Mouse (Mus musculus) urinary bladder, postnatal 36 days (tissue): Measurements from ENCODE around the gene Mcts1.

Experiments
- DNase-seq, 2 experiments: peaks; one replicate each; pipeline ENCODE4 v3.0.0; 2022; ENCODE audit warnings: low spot score in 2 of 2, mixed read lengths in 1 of 2

The Mcts1 gene

GRCm38 (mm10) chrX:38600177-38600994 lies at the start of gene Mcts1:
Gene Mcts1 (plus strand): TSS chrX:38600578.
- DNase-seq: peak; percentile 47 to 62

GRCm38 (mm10) chrX:38553255-38553654 lies 47.1 kb upstream of the Mcts1 start:
- no peak for DNase-seq

GRCm38 (mm10) chrX:38563941-38564541 lies 36.3 kb upstream of the Mcts1 start:
- peak in 1 of 2 experiments; percentile 6 for DNase-seq

GRCm38 (mm10) chrX:38564542-38565175 lies 35.7 kb upstream of the Mcts1 start:
- DNase-seq: peak; percentile 79 to 89

- no peak for DNase-seq
Observed at GRCm38 (mm10) chrX:38565176-38565542, 35.2 kb upstream of the Mcts1 start.

- no peak for DNase-seq
Observed at GRCm38 (mm10) chrX:38566521-38567205, 33.7 kb upstream of the Mcts1 start.

- DNase-seq: no peak
Observed at GRCm38 (mm10) chrX:38576078-38576477, 24.3 kb upstream of the Mcts1 start, which contains the start of gene Cul4b. Gene Cul4b (minus strand): TSS chrX:38576196.

- no peak for DNase-seq
Observed at GRCm38 (mm10) chrX:38581140-38581539, 19.2 kb upstream of the Mcts1 start.

- DNase-seq: no peak
Observed at GRCm38 (mm10) chrX:38583261-38583660, 17.1 kb upstream of the Mcts1 start.

GRCm38 (mm10) chrX:38589827-38590226 lies 10.6 kb upstream of the Mcts1 start:
- no peak for DNase-seq

GRCm38 (mm10) chrX:38591749-38592148 lies 8.6 kb upstream of the Mcts1 start:
- no peak for DNase-seq

- no peak for DNase-seq
Observed at GRCm38 (mm10) chrX:38593180-38593889, 7.0 kb upstream of the Mcts1 start.

GRCm38 (mm10) chrX:38600995-38601369 lies 604 bp downstream of the Mcts1 start:
- DNase-seq: no peak

GRCm38 (mm10) chrX:38634801-38635637 lies 34.6 kb downstream of the Mcts1 start, which contains the start of gene C1galt1c1:
Gene C1galt1c1 (minus strand): TSS chrX:38635087.
- DNase-seq: peak; percentile 78 to 91

- DNase-seq: no peak
Observed at GRCm38 (mm10) chrX:38635638-38635931, 35.2 kb downstream of the Mcts1 start.

- no peak for DNase-seq
Observed at GRCm38 (mm10) chrX:38641435-38641834, 41.1 kb downstream of the Mcts1 start.

GRCm38 (mm10) chrX:38642183-38642582 lies 41.8 kb downstream of the Mcts1 start:
- DNase-seq: no peak

- DNase-seq: no peak
Observed at GRCm38 (mm10) chrX:38650404-38651039, 50.1 kb downstream of the Mcts1 start.

GRCm38 (mm10) chrX:38651167-38651566 lies 50.8 kb downstream of the Mcts1 start:
- no peak for DNase-seq

- DNase-seq: no peak
Observed at GRCm38 (mm10) chrX:38653181-38653580, 52.8 kb downstream of the Mcts1 start.
